ENCODE assay signal across 14 mouse cellular contexts in the genomic region with DNA sequence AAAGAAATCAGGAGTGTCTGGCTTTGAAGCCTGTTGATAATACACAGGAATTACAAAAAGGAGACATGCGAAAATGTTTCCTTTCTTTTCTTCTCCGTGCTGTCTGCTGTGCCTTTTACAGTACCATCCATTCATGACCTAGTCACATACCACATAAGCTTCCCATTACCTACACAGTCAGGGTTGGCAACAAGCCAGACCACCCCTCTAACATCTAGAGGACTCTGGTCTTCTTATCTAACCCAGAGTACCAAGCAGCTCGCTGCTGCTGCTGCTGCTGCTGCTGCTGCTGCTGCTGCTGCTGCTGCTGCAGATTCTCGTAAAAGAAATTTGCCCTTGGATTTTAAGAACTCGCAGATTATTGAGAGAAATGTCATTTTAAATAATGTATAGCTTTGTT. TPM values are rescaled to one million over a fixed set of nuclear protein-coding genes. Genes with fewer than 3 reads are reported as not detected.
A peak's percentile ranks its signal among the peaks of the same experiment; 100 is the strongest.
DNase-seq lines count a peak whose midpoint lies in the region; ATAC-seq and TF ChIP-seq lines count a peak whose summit lies in the region.
"Had no signal": no experiment of that assay in that cellular context is flagged by ENCODE, and none has a peak within 500 bp of the region (broad histone marks: within the 10 kb centered on the region; RNA-seq: fewer than 3 reads in every experiment).

No protein-coding gene starts in this region.

- peaks cover 32% of the 10 kb centered on the region for H3K36me3 ChIP-seq in heart, embryonic 12.5 days
- H3K36me3 ChIP-seq in heart, adult 2 months (ENCODE audit: control insufficient read depth, insufficient read depth, low read length): peaks cover 7% of the 10 kb centered on the region
- peaks cover 48% of the 10 kb centered on the region for H3K36me3 ChIP-seq in lung, embryonic 14.5 days (ENCODE audit: insufficient read depth)
- peaks cover 46% of the 10 kb centered on the region for H3K36me3 ChIP-seq in limb, embryonic 13.5 days

- no peaks in the 10 kb centered on the region for H3K9me3 ChIP-seq in heart, embryonic 12.5 days (replicated peaks)
- no peaks in the 10 kb centered on the region for H3K9me3 ChIP-seq in lung, embryonic 14.5 days (ENCODE audit: low read depth, low read length)
- H3K9me3 ChIP-seq in limb, embryonic 13.5 days: no peaks in the 10 kb centered on the region
- H3K9me3 ChIP-seq: forebrain, embryonic 13.5 days; midbrain, embryonic 10.5 days; neural tube, embryonic 13.5 days had no signal

- no peak overlapping the region for H3K9ac ChIP-seq in heart, embryonic 12.5 days
- no peak overlapping the region for H3K9ac ChIP-seq in heart, adult 2 months (ENCODE audit: low read depth, low read length)
- H3K9ac ChIP-seq in lung, embryonic 14.5 days: no peak overlapping the region
- no peak overlapping the region for H3K9ac ChIP-seq in limb, embryonic 13.5 days
- H3K9ac ChIP-seq: forebrain, embryonic 13.5 days; neural tube, embryonic 13.5 days had no signal

- no peak for TF ChIP-seq CTCF in heart, adult 2 months (IDR thresholded peaks at IDR 0.05)
- no peak for TF ChIP-seq CTCF in lung, embryonic 14.5 days (IDR thresholded peaks at IDR 0.05; ENCODE audit: low read depth)

- DNase-seq in heart, adult 2 months: no peak
- peak; percentile 35 for DNase-seq in lung, embryonic 14.5 days
- DNase-seq in lung, postnatal 4 days: no peak
- peak; percentile 50 for DNase-seq in NIH3T3 (ENCODE audit: low read depth)
- DNase-seq in natural killer cell, adult 2 months (ENCODE audit: low spot score in 2 of 2): no peak
- DNase-seq in ovary, postnatal 14 days (ENCODE audit: low spot score): no peak
- DNase-seq: adrenal gland, postnatal 10 days; kidney, adult 11 months; lung, adult 2 months had no signal

- H3K27me3 ChIP-seq in heart, embryonic 12.5 days (replicated peaks): no peaks in the 10 kb centered on the region
- no peaks in the 10 kb centered on the region for H3K27me3 ChIP-seq in heart, adult 2 months (ENCODE audit: control insufficient read depth, insufficient read depth, low read length)
- H3K27me3 ChIP-seq in lung, embryonic 14.5 days (ENCODE audit: insufficient read depth, low read length): no peaks in the 10 kb centered on the region
- no peaks in the 10 kb centered on the region for H3K27me3 ChIP-seq in limb, embryonic 13.5 days
- H3K27me3 ChIP-seq: forebrain, embryonic 13.5 days; neural tube, embryonic 13.5 days had no signal

- ATAC-seq in heart, embryonic 12.5 days (ENCODE audit: insufficient number of reproducible peaks, low FRiP score): peak; percentile 83
- ATAC-seq in lung, embryonic 14.5 days (ENCODE audit: insufficient read depth): no peak
- peak; percentile 69; the same call in 1 of the 2 replicates for ATAC-seq in limb, embryonic 13.5 days (ENCODE audit: low FRiP score, low read depth)
- ATAC-seq: forebrain, embryonic 13.5 days had no signal

- WGBS in heart, embryonic 12.5 days: 45% methylated on average over 5 of the region's 5 CpGs
- 56% methylated on average over 5 of the region's 5 CpGs for WGBS in heart, adult 2 months
- WGBS in lung, embryonic 14.5 days: 76% methylated on average over 5 of the region's 5 CpGs
- WGBS in limb, embryonic 13.5 days: 57% methylated on average over 5 of the region's 5 CpGs

- H3K79me2 ChIP-seq in heart, adult 2 months (replicated peaks; ENCODE audit: control insufficient read depth, insufficient read depth, low read length): no peaks in the 10 kb centered on the region

- intact Hi-C loops in heart, adult 2 months (cut with DNase I): no loop called here

- H3K4me1 ChIP-seq in heart, embryonic 12.5 days (replicated peaks): 0 out of 2 replicates have a peak, but pooled peaks cover 6% of the 10 kb centered on the region
- H3K4me1 ChIP-seq in heart, adult 2 months (ENCODE audit: control insufficient read depth, insufficient read depth, low read length): no peaks in the 10 kb centered on the region
- no peaks in the 10 kb centered on the region for H3K4me1 ChIP-seq in lung, embryonic 14.5 days (ENCODE audit: insufficient read depth)
- H3K4me1 ChIP-seq in limb, embryonic 13.5 days: 0 out of 2 replicates have a peak, but pooled peaks cover 3% of the 10 kb centered on the region
- H3K4me1 ChIP-seq: forebrain, embryonic 13.5 days; midbrain, embryonic 10.5 days; neural tube, embryonic 13.5 days had no signal

- H3K4me2 ChIP-seq in heart, embryonic 12.5 days: 0 out of 2 replicates have a peak overlapping the region, but pooled peaks have one; percentile 2
- no peak overlapping the region for H3K4me2 ChIP-seq in lung, embryonic 14.5 days
- H3K4me2 ChIP-seq in limb, embryonic 13.5 days (replicated peaks): no peak overlapping the region
- H3K4me2 ChIP-seq: forebrain, embryonic 13.5 days; neural tube, embryonic 13.5 days had no signal

- H3K4me3 ChIP-seq in heart, embryonic 12.5 days: no peak overlapping the region
- H3K4me3 ChIP-seq in heart, adult 2 months: no peak overlapping the region
- no peak overlapping the region for H3K4me3 ChIP-seq in lung, embryonic 14.5 days (ENCODE audit: low read depth, low read length)
- H3K4me3 ChIP-seq in limb, embryonic 13.5 days: no peak overlapping the region
- H3K4me3 ChIP-seq: forebrain, embryonic 13.5 days; midbrain, embryonic 10.5 days; neural tube, embryonic 13.5 days had no signal

- no peak for TF ChIP-seq EP300 in heart, adult 2 months (IDR thresholded peaks at IDR 0.05; ENCODE audit: insufficient read depth, low read depth, low read length)

- TF ChIP-seq POLR2A in heart, adult 2 months (IDR thresholded peaks at IDR 0.05; ENCODE audit: insufficient read depth, low read depth, low read length): no peak

- H3K27ac ChIP-seq in heart, embryonic 12.5 days (ENCODE audit: poor library complexity, severe bottlenecking): no peak overlapping the region
- H3K27ac ChIP-seq in heart, adult 2 months: no peak overlapping the region
- no peak overlapping the region for H3K27ac ChIP-seq in lung, embryonic 14.5 days (ENCODE audit: low read depth)
- H3K27ac ChIP-seq in limb, embryonic 13.5 days: no peak overlapping the region
- H3K27ac ChIP-seq: forebrain, embryonic 13.5 days; midbrain, embryonic 10.5 days; neural tube, embryonic 13.5 days had no signal

RNA-seq across cellular contexts. Expression of a gene that starts 30.5 kb away (rescaled TPM):
- 65.3 and 66.3 TPM in 2 replicates for polyA plus RNA-seq in heart, embryonic 12.5 days (2016; fragmentation: Nextera tagmentation; extraction: Ambion mirVana)
- total RNA-seq in heart, adult 2 months (2021): 10 to 100 TPM; 38.0 to 40.4 TPM
- 12.4 and 18.7 TPM in 2 replicates for polyA plus RNA-seq in heart, adult 2 months (2012; rRNA removed)
- polyA plus RNA-seq in lung, embryonic 14.5 days (2014; fragmentation: Nextera tagmentation; extraction: Ambion mirVana): 51.1 and 58.6 TPM in 2 replicates
- 82.5 and 84.4 TPM in 2 replicates for polyA plus RNA-seq in limb, embryonic 13.5 days (2015; fragmentation: Nextera tagmentation; extraction: Ambion mirVana)

Comparison
In these comparisons a context has a peak if more than half of its experiments do, and no peak if none do; other contexts are left out.
1. DNase-seq: peak in lung, embryonic 14.5 days (single experiment) and NIH3T3 (single experiment); none in heart, adult 2 months (0 of 2), lung, postnatal 4 days (0 of 2), natural killer cell, adult 2 months (0 of 2) and ovary, postnatal 14 days (single experiment).